Mouse (Mus musculus): ENCODE results near the gene Ampd3.

The Ampd3 gene

GRCm38 (mm10) chr7:110768001-110768400 is at the start of gene Ampd3:
Gene Ampd3, plus strand, starts transcription at chr7:110768206.
- DNase-seq (ENCODE audit: extremely low spot score), result no peak

GRCm38 (mm10) chr7:110718505-110718904 is 49.5 kb upstream of the Ampd3 start:
- DNase-seq (ENCODE audit: extremely low spot score), result no peak

- DNase-seq (ENCODE audit: extremely low spot score), result no peak
Observed at GRCm38 (mm10) chr7:110719857-110720256, 48.1 kb upstream of the Ampd3 start.

- DNase-seq (ENCODE audit: extremely low spot score), result no peak
Observed at GRCm38 (mm10) chr7:110722183-110722582, 45.8 kb upstream of the Ampd3 start.

DNA sequence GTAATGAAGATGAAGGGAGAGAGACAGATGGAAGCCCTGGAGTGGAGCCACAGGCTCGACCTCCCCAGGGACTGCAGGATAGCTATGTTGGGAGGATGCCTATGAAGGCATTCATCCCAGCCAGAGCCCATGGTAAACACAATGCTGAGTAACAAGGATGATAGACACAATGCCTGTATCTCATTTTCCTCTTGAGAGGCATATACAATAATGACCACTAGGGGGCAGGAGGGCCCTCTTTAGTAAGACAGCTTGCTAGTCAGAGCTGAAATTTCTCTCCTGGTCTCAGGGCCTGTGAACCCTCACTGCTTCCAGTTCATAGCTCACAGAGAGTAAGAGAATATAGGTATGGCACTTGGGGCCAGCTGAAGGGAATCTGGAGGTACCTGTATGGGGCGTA is 41.0 kb upstream of the Ampd3 start:
- DNase-seq (ENCODE audit: extremely low spot score), result peak; percentile 69

DNA sequence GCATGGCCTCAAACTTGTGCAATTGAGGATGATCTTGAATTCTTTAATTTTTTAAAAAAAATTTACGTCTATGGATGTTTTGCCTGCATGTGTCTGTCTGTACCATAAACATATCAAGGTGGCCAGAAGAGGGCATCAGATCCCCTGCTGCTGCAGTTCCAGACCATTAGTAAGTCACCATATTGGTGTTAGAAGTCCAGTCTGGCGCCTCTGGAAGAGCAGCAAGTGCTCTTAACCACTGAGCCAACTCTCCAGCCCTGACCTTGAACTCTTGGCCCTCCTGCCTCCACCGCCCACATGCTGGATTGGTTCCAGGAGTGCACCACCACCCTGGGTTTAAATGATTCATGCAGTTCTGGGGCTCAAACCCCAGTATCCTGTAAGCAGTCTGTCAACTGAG is 39.1 kb upstream of the Ampd3 start:
- no peak for DNase-seq (ENCODE audit: extremely low spot score)

DNA sequence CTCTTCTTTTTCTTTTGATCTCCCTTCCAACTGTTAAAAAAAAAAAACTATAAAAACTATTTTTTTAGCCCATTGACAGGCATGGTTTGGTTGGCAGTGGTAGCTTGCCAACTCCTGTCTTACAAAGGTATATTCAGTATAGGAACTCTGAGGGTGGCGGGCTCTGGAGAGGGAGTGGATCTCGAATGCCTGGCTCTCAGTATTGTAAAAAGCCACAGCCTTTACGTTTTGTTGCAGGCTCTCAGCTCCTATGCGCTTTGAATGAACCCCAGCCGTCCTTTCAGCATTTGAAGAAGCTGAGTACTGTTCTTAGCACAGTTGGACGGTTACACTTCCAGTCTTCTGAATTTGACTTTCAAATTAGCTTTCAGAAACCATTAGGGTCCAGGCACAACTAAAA is 38.7 kb upstream of the Ampd3 start:
- no peak for DNase-seq (ENCODE audit: extremely low spot score)

- DNase-seq (ENCODE audit: extremely low spot score), result peak; percentile 43
Observed at GRCm38 (mm10) chr7:110731091-110731967, 36.7 kb upstream of the Ampd3 start.

DNA sequence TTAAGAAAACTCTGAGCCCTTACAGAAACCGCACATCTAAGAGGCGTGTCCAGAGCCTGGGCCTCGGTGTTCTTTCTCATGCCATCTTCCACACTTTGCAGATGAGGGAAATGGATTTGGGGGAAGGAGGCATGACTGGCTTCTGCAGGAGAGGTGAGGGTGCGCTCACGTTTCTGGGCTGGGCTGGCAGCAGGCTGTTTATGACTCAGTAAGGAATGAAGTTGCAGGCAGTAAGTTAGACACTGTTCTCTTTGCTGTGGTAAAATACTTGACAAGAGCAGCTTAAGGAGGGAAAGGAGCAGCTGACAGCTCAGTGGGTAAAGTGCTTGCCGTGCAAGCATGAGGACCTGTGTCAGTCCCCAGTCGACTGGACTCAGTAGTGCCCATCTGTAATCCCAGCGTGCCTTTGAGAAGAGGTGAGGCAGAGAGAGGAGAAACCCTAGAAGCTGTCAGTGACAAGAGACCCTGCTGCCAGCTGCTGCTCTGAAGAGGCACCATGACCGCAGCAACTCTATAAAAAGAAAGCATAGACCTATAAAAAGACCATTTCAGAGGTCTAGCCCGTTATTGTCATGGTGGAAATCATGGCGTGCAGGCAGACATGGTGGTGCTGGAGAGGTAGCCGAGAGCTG is 35.9 kb upstream of the Ampd3 start:
- DNase-seq (ENCODE audit: extremely low spot score), result no peak

GRCm38 (mm10) chr7:110736914-110737313 is 31.1 kb upstream of the Ampd3 start:
- no peak for DNase-seq (ENCODE audit: extremely low spot score)

GRCm38 (mm10) chr7:110739764-110740163 is 28.2 kb upstream of the Ampd3 start:
- DNase-seq (ENCODE audit: extremely low spot score), result no peak

GRCm38 (mm10) chr7:110740188-110740587 is 27.8 kb upstream of the Ampd3 start:
- DNase-seq (ENCODE audit: extremely low spot score), result no peak

DNA sequence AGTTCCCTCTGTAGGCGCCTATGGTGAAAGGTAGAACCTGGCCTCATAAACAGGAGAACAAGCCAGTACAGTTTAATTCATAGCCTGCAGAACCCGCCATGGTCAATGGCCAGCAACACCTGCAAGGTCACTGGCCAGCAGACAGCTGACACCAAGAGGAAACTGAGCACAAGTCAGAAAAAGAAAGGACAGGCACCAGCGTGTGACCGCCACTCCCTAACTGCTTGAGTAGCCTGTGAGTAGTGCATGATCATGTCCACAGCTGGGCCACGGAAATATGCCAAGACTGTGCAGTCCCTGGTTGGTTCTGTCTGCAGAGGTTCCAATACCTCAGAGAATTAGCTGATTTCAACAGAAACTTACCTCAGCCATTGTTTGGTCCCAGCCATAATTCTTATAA is 26.0 kb upstream of the Ampd3 start:
- no peak for DNase-seq (ENCODE audit: extremely low spot score)

DNA sequence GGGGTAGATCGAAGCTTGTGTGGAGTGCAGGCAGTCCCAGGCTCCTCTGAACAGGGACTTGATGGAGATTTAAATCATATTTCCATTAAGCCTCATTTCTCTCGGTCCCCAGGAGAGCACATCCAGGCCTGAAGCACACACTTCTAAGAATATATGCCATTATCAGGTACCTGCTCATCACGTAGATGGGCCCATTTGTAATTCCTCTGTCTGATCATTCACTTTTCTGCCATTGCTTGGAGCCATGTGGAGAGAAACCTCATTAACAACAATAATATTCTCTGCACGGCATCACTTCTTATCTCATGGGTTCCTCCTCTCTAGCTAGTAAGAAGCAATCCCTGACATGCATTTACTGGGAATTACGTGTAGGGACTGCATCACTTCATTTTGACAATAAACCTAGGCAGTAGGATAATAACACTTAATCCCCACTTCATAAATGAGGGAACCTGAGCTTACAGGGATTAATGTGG is 21.9 kb upstream of the Ampd3 start:
- DNase-seq (ENCODE audit: extremely low spot score), result no peak

- DNase-seq (ENCODE audit: extremely low spot score), result no peak
Observed at GRCm38 (mm10) chr7:110746809-110747208, 21.2 kb upstream of the Ampd3 start.

DNA sequence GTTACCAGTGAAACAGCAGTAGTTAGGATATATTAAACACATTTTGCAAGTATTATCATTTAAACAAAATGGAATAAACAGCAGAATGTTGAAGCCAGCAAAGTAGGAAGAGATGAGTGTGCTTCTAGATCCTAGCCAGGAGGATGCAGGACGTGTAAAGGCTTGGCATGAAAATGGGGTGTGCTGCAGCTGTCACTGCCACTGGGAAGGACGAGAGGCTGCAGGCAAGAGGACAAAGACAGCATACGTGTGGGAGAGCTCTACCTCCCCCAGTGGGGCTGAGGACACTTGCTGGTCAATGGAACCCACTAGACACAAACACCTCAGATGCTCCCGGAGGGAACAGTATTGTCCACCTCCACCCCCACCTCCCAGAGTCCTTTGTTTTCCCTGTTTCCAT is 17.2 kb upstream of the Ampd3 start:
- no peak for DNase-seq (ENCODE audit: extremely low spot score)

DNA sequence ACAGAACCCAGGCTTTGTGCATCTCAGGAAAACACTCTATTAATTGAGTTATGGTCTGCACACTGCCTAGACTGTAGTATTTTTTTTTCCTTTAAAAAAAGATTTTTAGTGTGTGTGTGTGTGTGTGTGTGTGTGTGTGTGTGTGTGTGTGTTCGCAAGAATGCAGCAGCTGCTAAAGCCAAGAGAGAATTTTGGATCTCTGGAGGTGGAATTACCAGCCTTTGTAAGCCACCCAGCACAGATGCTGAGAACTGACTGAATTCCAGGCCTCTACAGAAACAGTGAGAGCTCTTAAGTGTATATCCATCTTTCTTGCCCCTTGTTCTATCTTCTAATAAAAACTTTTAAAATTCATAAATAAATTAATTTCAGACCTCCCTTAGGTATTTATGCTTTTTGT is 16.4 kb upstream of the Ampd3 start:
- DNase-seq (ENCODE audit: extremely low spot score), result no peak

DNA sequence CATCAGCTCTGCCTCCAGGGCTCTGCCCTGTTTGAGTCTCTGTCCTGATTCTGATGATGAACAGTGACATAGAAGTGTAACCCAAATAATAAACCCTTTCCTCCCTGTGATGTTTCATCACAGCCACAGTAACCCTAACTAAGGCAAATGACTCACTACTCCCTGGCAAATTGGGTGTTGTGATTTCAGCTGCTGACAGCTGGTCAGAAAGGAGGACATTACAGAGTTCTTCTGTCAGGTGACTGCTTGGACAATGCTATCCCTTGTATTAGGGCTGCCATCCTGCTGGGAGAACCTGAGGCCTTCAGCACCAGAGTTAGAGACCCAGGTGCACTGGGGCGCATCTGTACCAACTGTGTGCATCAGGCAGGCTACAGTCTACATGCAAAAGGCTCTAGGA is 14.7 kb upstream of the Ampd3 start:
- no peak for DNase-seq (ENCODE audit: extremely low spot score)

DNA sequence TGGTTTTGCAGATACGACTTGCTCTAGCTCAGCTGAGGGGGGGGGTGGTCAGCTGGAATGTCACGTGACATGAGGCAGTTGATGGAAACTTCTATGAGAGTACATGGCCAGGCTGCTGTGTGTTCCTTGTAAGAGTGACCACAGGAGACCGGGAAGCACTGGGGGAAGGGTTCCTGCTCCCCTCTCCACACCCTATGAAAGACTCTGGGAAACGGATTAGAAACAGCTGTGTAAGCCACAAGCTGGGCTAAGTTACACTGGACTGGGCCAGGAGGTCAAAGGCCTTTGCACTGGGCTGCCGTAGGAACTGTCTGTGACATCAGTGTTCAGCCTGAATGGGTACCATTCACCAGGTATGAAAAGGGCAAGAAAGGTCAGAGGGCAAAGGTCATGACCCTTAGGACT is 14.1 kb upstream of the Ampd3 start:
- DNase-seq (ENCODE audit: extremely low spot score), result peak; percentile 81

DNA sequence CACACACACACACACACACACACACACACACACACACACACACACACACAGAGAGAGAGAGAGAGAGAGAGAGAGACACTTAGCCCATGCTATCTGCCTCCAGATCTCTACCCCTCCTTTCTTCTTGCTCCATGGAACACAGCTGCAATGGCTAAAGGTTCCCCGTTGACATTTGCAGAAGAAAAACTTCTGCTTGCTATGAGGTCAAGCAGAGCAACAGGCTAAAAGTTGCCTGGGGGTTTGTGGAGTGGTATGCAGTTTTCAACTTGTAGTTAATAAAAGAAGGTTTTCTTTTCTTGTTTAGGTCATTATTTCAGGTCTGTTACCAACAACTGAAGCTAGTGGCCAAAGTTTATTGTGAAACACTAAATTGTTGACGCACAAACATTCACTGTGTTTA is 11.6 kb upstream of the Ampd3 start:
- no peak for DNase-seq (ENCODE audit: extremely low spot score)

DNA sequence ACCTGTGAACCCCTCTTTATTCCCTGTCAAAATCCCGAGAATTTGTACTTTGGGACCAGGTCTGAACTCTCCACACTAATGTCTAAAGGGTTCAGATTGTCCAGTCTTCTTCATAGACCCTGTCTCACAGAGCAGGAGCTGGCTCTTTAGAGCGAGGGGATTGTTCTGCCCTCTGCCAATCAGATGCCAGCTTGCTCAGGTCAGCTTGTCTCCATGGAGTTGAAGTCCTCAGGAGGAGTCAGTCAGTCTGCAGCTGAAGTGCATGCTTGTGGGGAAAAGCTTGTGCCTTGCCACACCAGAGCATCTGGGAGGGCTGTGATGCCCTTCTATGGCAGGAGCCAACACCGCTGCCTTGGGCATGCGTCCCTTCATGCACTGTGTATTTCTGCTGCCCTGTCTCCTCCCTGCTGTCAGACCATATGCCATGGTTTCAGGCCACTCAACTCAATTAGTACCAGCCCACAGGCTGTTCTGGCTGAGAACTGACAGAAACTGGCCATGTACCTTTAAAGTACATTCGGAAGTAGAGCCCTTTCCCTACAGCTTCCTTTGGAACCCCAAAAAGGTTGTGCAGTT is 5.3 kb upstream of the Ampd3 start:
- no peak for DNase-seq (ENCODE audit: extremely low spot score)

DNA sequence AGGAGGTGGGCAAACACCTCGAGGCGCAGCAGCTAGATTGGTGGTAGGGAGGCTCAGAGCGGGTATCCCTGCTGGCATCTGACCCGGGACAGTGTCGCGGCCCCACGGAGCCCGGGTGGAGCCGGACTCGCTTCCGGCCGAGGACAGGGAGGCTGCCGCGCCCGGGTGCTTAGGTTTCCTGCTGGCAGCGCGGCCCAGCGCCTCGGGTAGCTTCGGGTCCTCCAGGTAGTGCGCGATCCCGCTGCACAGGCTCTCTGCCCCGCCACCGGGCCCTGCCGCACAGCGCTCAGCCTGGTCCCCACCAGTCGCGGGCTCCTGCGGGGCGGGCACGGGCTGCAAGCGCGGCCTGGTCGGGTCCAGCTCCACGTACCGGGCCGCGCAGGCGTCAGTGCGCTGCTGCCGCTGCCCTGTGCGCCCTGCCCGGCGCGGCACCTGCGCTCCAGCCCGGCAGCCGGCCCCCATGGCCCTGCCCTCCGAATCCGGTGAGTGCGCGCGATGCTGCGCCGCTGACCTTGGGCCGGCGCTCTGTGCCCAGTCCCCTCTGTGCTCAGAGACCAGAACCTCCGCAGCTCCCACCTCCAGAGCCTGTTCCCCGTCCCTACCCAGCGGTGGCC is 552 bp downstream of the Ampd3 start:
- DNase-seq (ENCODE audit: extremely low spot score), result peak; percentile 45

All from embryo, embryonic 9.5 days (tissue).